Comparison of ENCODE assay signal across 8 mouse cellular contexts in the genomic region with DNA sequence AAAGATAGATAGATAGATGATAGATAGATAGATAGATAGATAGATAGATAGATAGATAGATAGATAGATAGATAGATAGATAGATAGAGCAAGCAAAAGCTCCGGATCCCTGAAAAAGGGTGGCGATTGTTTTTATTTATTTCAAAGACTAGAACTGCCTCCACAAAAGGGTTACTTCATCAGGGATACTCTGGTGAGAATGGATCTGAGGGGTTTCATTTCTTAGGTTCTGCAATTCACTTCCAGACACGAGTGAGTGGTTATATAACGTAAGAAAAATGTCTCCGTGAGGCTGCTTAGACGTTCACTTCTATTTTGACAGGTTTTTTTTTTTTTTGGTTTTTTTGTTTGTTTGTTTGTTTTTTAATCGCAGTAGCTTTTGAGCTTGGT. TPM values are rescaled to one million over a fixed set of nuclear protein-coding genes. Genes with fewer than 3 reads are reported as not detected.
DNase-seq lines count a peak whose midpoint lies in the region; ATAC-seq and TF ChIP-seq lines count a peak whose summit lies in the region.

No protein-coding gene starts in this region.

- 0 out of 2 replicates have a peak, but pooled peaks have one; percentile 8 for ATAC-seq in cerebellum, adult (ENCODE audit: insufficient number of reproducible peaks, low FRiP score, low TSS enrichment)
- ATAC-seq in megakaryocyte, adult 5-6 weeks (ENCODE audit: poor library complexity, severe bottlenecking): no peak
- ATAC-seq in liver, embryonic 11.5 days (replicated peaks; ENCODE audit: low FRiP score): no peak
- ATAC-seq in stomach, postnatal 0 days (ENCODE audit: low FRiP score, low TSS enrichment): no peak

- TF ChIP-seq CTCF in stomach, postnatal 0 days (IDR thresholded peaks at IDR 0.05; ENCODE audit: low read depth): no peak

- H3K27ac ChIP-seq in liver, embryonic 11.5 days (ENCODE audit: low read depth, low read length): no peak overlapping the region
- H3K27ac ChIP-seq in stomach, postnatal 0 days (replicated peaks): no peak overlapping the region

- TF ChIP-seq EP300 in stomach, postnatal 0 days (optimal IDR thresholded peaks at IDR 0.05): no peak

- H3K4me1 ChIP-seq in megakaryocyte, embryonic 14.5 days: no peaks in the 10 kb centered on the region
- no peaks in the 10 kb centered on the region for H3K4me1 ChIP-seq in liver, embryonic 11.5 days (replicated peaks; ENCODE audit: control insufficient read depth, insufficient read depth, low read length)
- no peaks in the 10 kb centered on the region for H3K4me1 ChIP-seq in stomach, postnatal 0 days (replicated peaks; ENCODE audit: control insufficient read depth, insufficient read depth)

- no peaks in the 10 kb centered on the region for H3K36me3 ChIP-seq in megakaryocyte, embryonic 14.5 days (replicated peaks; ENCODE audit: low read length)
- H3K36me3 ChIP-seq in liver, embryonic 11.5 days (ENCODE audit: control insufficient read depth, insufficient read depth, low read length): no peaks in the 10 kb centered on the region
- no peaks in the 10 kb centered on the region for H3K36me3 ChIP-seq in stomach, postnatal 0 days (ENCODE audit: control insufficient read depth, insufficient read depth, low read length)

- H3K27me3 ChIP-seq in megakaryocyte, embryonic 14.5 days (replicated peaks): no peaks in the 10 kb centered on the region
- no peaks in the 10 kb centered on the region for H3K27me3 ChIP-seq in liver, embryonic 11.5 days (replicated peaks; ENCODE audit: control insufficient read depth, insufficient read depth, low read length)
- H3K27me3 ChIP-seq in stomach, postnatal 0 days (ENCODE audit: control insufficient read depth, insufficient read depth, low read length): no peaks in the 10 kb centered on the region

- H3K4me2 ChIP-seq in liver, embryonic 11.5 days: peak overlapping the region; percentile 44
- H3K4me2 ChIP-seq in stomach, postnatal 0 days (replicated peaks; ENCODE audit: low read depth): peak overlapping the region; percentile 41

- no peak overlapping the region for H3K9ac ChIP-seq in liver, embryonic 11.5 days (ENCODE audit: low read depth, low read length)
- H3K9ac ChIP-seq in stomach, postnatal 0 days (ENCODE audit: low read length): no peak overlapping the region

- no peaks in the 10 kb centered on the region for H3K9me3 ChIP-seq in megakaryocyte, embryonic 14.5 days
- H3K9me3 ChIP-seq in liver, embryonic 11.5 days (ENCODE audit: control insufficient read depth, low read length): no peaks in the 10 kb centered on the region
- H3K9me3 ChIP-seq in stomach, postnatal 0 days (ENCODE audit: control insufficient read depth, low read length): no peaks in the 10 kb centered on the region

- DNase-seq in cerebellum, adult 11-12 months: no peak
- DNase-seq in liver, embryonic 11.5 days (ENCODE audit: low spot score): no peak
- no peak for DNase-seq in stomach, postnatal 0 days (ENCODE audit: low spot score)
- no peak for DNase-seq in cerebellum, adult 9-11 months
- DNase-seq in right cerebral cortex, postnatal 4 days: no peak

- 44% methylated on average over 7 of the region's 7 CpGs for WGBS in liver, embryonic 11.5 days
- 31% methylated on average over 7 of the region's 7 CpGs for WGBS in stomach, postnatal 0 days

- peak overlapping the region; percentile 91 for H3K4me3 ChIP-seq in megakaryocyte, embryonic 14.5 days (replicated peaks)
- H3K4me3 ChIP-seq in liver, embryonic 11.5 days (ENCODE audit: low read depth, low read length): peak overlapping the region; percentile 58
- H3K4me3 ChIP-seq in stomach, postnatal 0 days (ENCODE audit: low read depth, low read length): peak overlapping the region; percentile 51

RNA-seq across cellular contexts. Expression of a gene that starts 2.2 kb away (rescaled TPM):
- not detected in 2 replicates for polyA plus RNA-seq in megakaryocyte, embryonic 14.5 days (2012; ENCODE audit: insufficient read depth, low replicate concordance)
- 25.8 and 29.4 TPM in 2 replicates for total RNA-seq in megakaryocyte, adult 5-6 weeks (2015)
- 28.8 and 34.7 TPM in 2 replicates for total RNA-seq in megakaryocyte, adult 5-6 weeks (2017)
- 9.8 and 11.3 TPM in 2 replicates for polyA plus RNA-seq in liver, embryonic 11.5 days (2014; fragmentation: Nextera tagmentation; extraction: Ambion mirVana)
- polyA plus RNA-seq in stomach, postnatal 0 days (2015; fragmentation: Nextera tagmentation; extraction: Ambion mirVana): 16.0 and 16.8 TPM in 2 replicates

RNA-seq across cellular contexts. Expression of a gene that starts 32.0 kb away (rescaled TPM):
- not detected in 2 replicates for polyA plus RNA-seq in megakaryocyte, embryonic 14.5 days (2012; ENCODE audit: insufficient read depth, low replicate concordance)
- total RNA-seq in megakaryocyte, adult 5-6 weeks (2015): 0.05 TPM in 1 of 2 replicates, not detected in the other
- not detected in 2 replicates for total RNA-seq in megakaryocyte, adult 5-6 weeks (2017)
- polyA plus RNA-seq in liver, embryonic 11.5 days (2014; fragmentation: Nextera tagmentation; extraction: Ambion mirVana): not detected in 2 replicates
- polyA plus RNA-seq in stomach, postnatal 0 days (2015; fragmentation: Nextera tagmentation; extraction: Ambion mirVana): 0.02 TPM in 1 of 2 replicates, not detected in the other

Comparison
In these comparisons a context has a peak if more than half of its experiments do, and no peak if none do; other contexts are left out.
1. RNA of a gene that starts 2.2 kb away (polyA plus RNA-seq): 16.0 to 16.8 TPM in stomach, postnatal 0 days and 9.8 to 11.3 TPM in liver, embryonic 11.5 days; not detected in megakaryocyte, embryonic 14.5 days; every median in the first group is over 10 times any median in the second.
2. Peak in every context shown above with its lines, with median percentiles within 50 percentile points of each other: H3K4me3 ChIP-seq.